Mouse (Mus musculus) granulocyte monocyte progenitor cell, adult 5-6 weeks (primary cell): ENCODE measurements around the gene Ppbp. TPM values are rescaled to one million over a fixed set of nuclear protein-coding genes. Genes with fewer than 3 reads are reported as not detected.

ENCODE experiments used
- ATAC-seq: replicated peaks from 2 replicates; pipeline ENCODE4 v1.8.0; 2016; ENCODE audit warnings: mild to moderate bottlenecking, moderate TSS enrichment, inconsistent platforms; ENCODE audit not compliant: poor library complexity, severe bottlenecking
- total RNA-seq, 2 experiments: library from RNA; stranded (forward) in 1 of 2; stranded (reverse) in 1 of 2; fragments of 200-712, 200-1000 nt in 1 of 2; fragments of >200 nt in 1 of 2; fragmentation: Nextera tagmentation in 1 of 2; gene quantifications; 2 replicates each; pipeline ENCODE4 v1.2.3; 2014 to 2017

The Ppbp gene
- total RNA-seq, 2 experiments from 2014 or later: not detected

GRCm38 (mm10) chr5:90785659-90786588, 17.6 kb downstream of the Ppbp start, which contains the start of gene Cxcl3:
Gene Cxcl3, plus strand, starts transcription at chr5:90786103.
- ATAC-seq: peak; percentile 20

- ATAC-seq: 0 out of 2 replicates have a peak, but pooled peaks have one; percentile 10
Measured at GRCm38 (mm10) chr5:90788114-90788513, 19.8 kb downstream of the Ppbp start.

GRCm38 (mm10) chr5:90789306-90790073, 21.2 kb downstream of the Ppbp start:
- ATAC-seq: peak; percentile 82

GRCm38 (mm10) chr5:90790074-90790502, 21.8 kb downstream of the Ppbp start:
- ATAC-seq: peak; percentile 10; the same call in 1 of the 2 replicates

GRCm38 (mm10) chr5:90794195-90794625, 25.9 kb downstream of the Ppbp start, which contains the start of gene Cxcl15:
Gene Cxcl15, plus strand, starts transcription at chr5:90794534.
- ATAC-seq: no peak

- peak; percentile 42; the same call in 1 of the 2 replicates for ATAC-seq
Measured at GRCm38 (mm10) chr5:90795392-90795791, 27.1 kb downstream of the Ppbp start.

GRCm38 (mm10) chr5:90804574-90804973, 36.3 kb downstream of the Ppbp start:
- ATAC-seq: no peak

- no peak for ATAC-seq
Measured at GRCm38 (mm10) chr5:90806050-90806449, 37.7 kb downstream of the Ppbp start.

GRCm38 (mm10) chr5:90807176-90807950, 39.0 kb downstream of the Ppbp start:
- ATAC-seq: no peak

Other genes with a start within 250 kb of the Ppbp start
- not detected in 2 replicates for gene Afm, start 249.6 kb upstream of the Ppbp start, total RNA-seq (2014; fragmentation: Nextera tagmentation)
- gene Afm, start 249.6 kb upstream of the Ppbp start, total RNA-seq (2017): not detected in 2 replicates
- gene 5830473C10Rik, start 207.4 kb upstream of the Ppbp start, total RNA-seq (2014; fragmentation: Nextera tagmentation): not detected in 2 replicates
- gene 5830473C10Rik, start 207.4 kb upstream of the Ppbp start, total RNA-seq (2017): 0.47 TPM in 1 of 2 replicates, not detected in the other
- gene Rassf6, start 127.9 kb upstream of the Ppbp start, total RNA-seq (2014; fragmentation: Nextera tagmentation): not detected in 2 replicates
- 0.36 TPM in 1 of 2 replicates, not detected in the other for gene Rassf6, start 127.9 kb upstream of the Ppbp start, total RNA-seq (2017)
- gene Cxcl5, start 9.2 kb upstream of the Ppbp start, total RNA-seq (2014; fragmentation: Nextera tagmentation): not detected in 2 replicates
- not detected in 2 replicates for gene Cxcl5, start 9.2 kb upstream of the Ppbp start, total RNA-seq (2017)
- gene Pf4, start 3.9 kb downstream of the Ppbp start, total RNA-seq (2014; fragmentation: Nextera tagmentation): 5.8 TPM in 1 of 2 replicates, not detected in the other
- gene Pf4, start 3.9 kb downstream of the Ppbp start, total RNA-seq (2017): 2.4 and 6.6 TPM in 2 replicates
- not detected in 2 replicates for gene Cxcl3, start 17.6 kb downstream of the Ppbp start, total RNA-seq (2014; fragmentation: Nextera tagmentation)
- gene Cxcl3, start 17.6 kb downstream of the Ppbp start, total RNA-seq (2017): 0.21 TPM in 1 of 2 replicates, not detected in the other
- not detected in 2 replicates for gene Cxcl15, start 26.0 kb downstream of the Ppbp start, total RNA-seq (2014; fragmentation: Nextera tagmentation)
- not detected in 2 replicates for gene Cxcl15, start 26.0 kb downstream of the Ppbp start, total RNA-seq (2017)
- not detected in 2 replicates for gene Cxcl1, start 122.7 kb downstream of the Ppbp start, total RNA-seq (2014; fragmentation: Nextera tagmentation)
- gene Cxcl1, start 122.7 kb downstream of the Ppbp start, total RNA-seq (2017): 0.36 and 2.2 TPM in 2 replicates
- not detected in 2 replicates for gene Cxcl2, start 135.4 kb downstream of the Ppbp start, total RNA-seq (2014; fragmentation: Nextera tagmentation)
- 26.6 and 50.6 TPM in 2 replicates for gene Cxcl2, start 135.4 kb downstream of the Ppbp start, total RNA-seq (2017)
- 5.4 and 11.6 TPM in 2 replicates for gene Mthfd2l, start 162.6 kb downstream of the Ppbp start, total RNA-seq (2014; fragmentation: Nextera tagmentation)
- gene Mthfd2l, start 162.6 kb downstream of the Ppbp start, total RNA-seq (2017): 8.9 and 9.1 TPM in 2 replicates